Comparison of ENCODE assay signal across 8 mouse cellular contexts in genomic region chr6:113237542-113238270, GRCm38 (mm10). TPM values are rescaled to one million over a fixed set of nuclear protein-coding genes. Genes with fewer than 3 reads are reported as not detected.
DNase-seq lines count a peak whose midpoint lies in the region; ATAC-seq lines count a peak whose summit lies in the region.

Mtmr14 (plus strand) TSS chr6:113237843.

- no peaks in the 10 kb centered on the region for H3K27me3 ChIP-seq in hindbrain, embryonic 12.5 days

- H3K27ac ChIP-seq in hindbrain, embryonic 12.5 days, result peak within 1 kb of the TSS; percentile 36; the same call in 1 of the 2 replicates

- under 1% methylated on average over 55 of the region's 55 CpGs for WGBS in hindbrain, embryonic 12.5 days

- H3K4me3 ChIP-seq in hindbrain, embryonic 12.5 days, result peak within 1 kb of the TSS; percentile 93

- no peaks in the 10 kb centered on the region for H3K9me3 ChIP-seq in hindbrain, embryonic 12.5 days (replicated peaks)

- H3K9ac ChIP-seq in hindbrain, embryonic 12.5 days, result peak within 1 kb of the TSS; percentile 86

- DNase-seq in NIH3T3 (ENCODE audit: low read depth), result peak; percentile 100
- DNase-seq in cerebellum, postnatal 10 days, result peak; percentile 99 to 100
- peak; percentile 97 to 99 for DNase-seq in frontal cortex, postnatal 10 days (ENCODE audit: low spot score in 2 of 2)
- DNase-seq in layer of hippocampus, postnatal 14 days (ENCODE audit: low spot score in 2 of 2), result peak; percentile 98
- DNase-seq in lung, postnatal 14 days, result peak; percentile 99
- DNase-seq in retina, adult 2 months (ENCODE audit: low read depth, low spot score), result peak; percentile 96
- peak; percentile 100 for DNase-seq in thymus, postnatal 36 days

- peaks cover 15% of the 10 kb centered on the region for H3K4me1 ChIP-seq in hindbrain, embryonic 12.5 days

- H3K36me3 ChIP-seq in hindbrain, embryonic 12.5 days, result peaks cover 18% of the 10 kb centered on the region

- peak; percentile 98 for ATAC-seq in hindbrain, embryonic 12.5 days (ENCODE audit: low FRiP score)

- peak within 1 kb of the TSS; percentile 91 for H3K4me2 ChIP-seq in hindbrain, embryonic 12.5 days (replicated peaks)

RNA-seq across cellular contexts. Expression of gene Mtmr14, which starts in this region (rescaled TPM):
- polyA plus RNA-seq in hindbrain, embryonic 12.5 days (2016; fragmentation: Nextera tagmentation; extraction: Ambion mirVana), result 43.3 and 43.8 TPM in 2 replicates
- total RNA-seq in layer of hippocampus, postnatal 14 days (2021), result 10 to 100 TPM; 17.6 to 19.0 TPM

Comparison
In these comparisons a context has a peak if more than half of its experiments do, and no peak if none do; other contexts are left out.
1. Peak in every context shown above with its lines: DNase-seq, ATAC-seq, H3K4me3 ChIP-seq and H3K27ac ChIP-seq.